Mouse (Mus musculus) regulatory T cell (primary cell): ENCODE results near the gene Tmem108.

ENCODE experiments used
- in situ Hi-C: fragments of 300-600 bp; cut with MboI, MseI; formaldehyde crosslinking; loops from one replicate; pipeline ENCODE4 v1.15.1; 2025; ENCODE audit warnings: high pct_unique_total_duplicates

Tmem108 gene

DNA sequence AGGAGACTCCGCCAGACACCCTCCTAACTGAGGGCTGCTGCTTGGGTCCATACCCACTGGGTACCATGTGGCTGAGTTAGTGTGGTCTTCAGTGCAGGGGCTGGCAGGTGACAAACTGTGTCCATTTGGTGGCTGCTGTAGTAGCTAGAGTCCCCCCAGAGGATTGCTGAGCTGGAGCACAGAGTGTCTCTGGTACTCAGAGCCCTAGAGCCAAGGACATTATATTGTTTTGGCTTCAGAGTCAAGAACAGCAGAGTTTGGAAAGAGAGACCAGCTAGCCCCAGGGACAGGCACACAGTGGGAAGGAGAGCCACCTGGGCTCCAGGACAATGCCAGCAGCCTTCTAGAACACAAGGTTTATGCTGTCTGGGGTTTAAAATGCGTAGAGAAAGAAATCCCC, 259.0 kb downstream of the Tmem108 start:
- in situ Hi-C loops = no loop called here

DNA sequence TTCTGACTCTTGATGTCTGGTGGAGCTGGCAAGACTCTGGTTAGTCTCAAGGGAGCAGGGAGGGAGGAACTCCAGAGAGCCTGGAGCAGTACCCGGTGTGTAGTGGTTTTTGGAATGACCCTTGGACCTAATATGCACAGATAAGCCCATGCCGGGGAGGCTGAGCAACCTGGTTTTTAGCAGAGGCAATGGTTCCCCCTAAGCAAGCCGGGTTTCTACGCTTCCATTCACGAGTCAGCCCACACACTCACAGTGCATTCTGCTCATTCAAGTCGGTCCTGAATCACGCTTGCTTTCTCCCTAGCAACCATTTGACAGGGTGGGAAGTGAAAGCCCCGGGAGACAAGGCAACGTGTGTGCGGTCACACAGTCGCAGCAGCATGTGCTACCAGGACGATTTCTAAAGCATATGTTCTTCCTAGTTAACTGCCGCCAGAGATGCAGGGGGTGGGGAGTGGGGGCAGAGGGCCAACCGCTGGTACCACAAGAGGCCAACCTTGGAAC, 259.7 kb downstream of the Tmem108 start:
- in situ Hi-C loops = no loop called here

DNA sequence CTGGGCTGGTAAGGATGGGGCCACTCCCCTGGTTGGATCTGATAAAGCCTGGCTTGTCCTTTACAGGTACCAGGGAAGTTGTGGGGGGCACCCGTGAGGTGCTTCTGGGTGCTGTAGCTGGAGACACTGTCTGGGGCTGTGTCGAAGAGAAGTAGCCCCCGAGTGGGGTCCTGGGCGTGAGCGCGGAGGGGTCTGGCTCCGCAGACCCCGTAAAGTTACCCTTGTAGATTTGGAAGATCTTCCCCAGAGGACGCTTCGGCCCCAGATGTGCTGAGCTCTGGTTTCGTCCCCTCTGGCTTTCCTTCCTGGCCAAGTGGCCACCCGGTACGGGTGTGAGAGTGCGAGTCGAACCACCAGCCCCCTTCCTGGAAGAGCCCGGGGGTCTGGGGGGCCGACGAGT, 262.3 kb downstream of the Tmem108 start:
- in situ Hi-C loops = loop anchor here (5.0 to 10.0 kb wide), 2 partner anchors 255 to 508 kb away; no protein-coding TSS in a partner anchor

DNA sequence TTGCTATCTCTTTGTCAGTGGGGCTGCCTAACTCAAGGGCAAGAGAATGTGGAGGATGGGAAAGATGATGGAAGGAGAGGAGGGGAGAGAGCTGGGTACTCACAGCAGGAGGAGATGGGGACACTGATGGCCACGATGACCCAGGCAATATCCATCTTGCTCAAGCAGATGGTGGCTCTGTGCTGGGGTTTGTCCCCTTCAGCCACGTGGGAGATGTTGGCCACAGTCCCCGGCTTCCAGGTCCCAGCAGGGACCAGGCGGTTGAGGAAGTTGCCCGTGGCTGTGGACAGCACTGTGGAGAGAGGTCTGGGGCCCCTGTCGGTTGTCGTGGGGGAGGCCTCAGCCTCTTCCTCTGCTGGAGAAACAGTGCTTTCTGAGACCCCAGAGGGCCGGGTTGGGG, 262.9 kb downstream of the Tmem108 start:
- in situ Hi-C loops = loop anchor here (5.0 to 10.0 kb wide), 2 partner anchors 256 to 509 kb away; no protein-coding TSS in a partner anchor

DNA sequence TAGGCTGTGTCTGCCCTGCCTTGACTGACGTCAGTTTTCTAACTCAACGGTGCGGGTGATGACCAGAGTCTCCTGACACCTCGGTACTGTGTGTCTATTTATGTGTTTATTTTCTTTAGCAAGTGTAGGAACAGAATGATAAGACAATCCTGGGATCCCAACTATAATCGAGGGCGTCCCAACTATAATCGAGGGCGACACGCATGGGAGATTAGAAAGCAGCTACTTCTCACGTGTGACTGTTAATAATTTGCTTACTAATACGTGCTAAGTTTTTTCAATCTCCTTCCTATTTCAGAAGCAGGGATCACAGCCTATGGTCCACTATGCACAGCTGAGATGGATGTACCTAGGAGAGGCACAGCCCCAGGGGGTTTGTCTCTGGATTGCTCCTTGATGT, 266.2 kb downstream of the Tmem108 start:
- in situ Hi-C loops = loop anchor here (5.0 to 10.0 kb wide), 2 partner anchors 259 to 512 kb away; no protein-coding TSS in a partner anchor

DNA sequence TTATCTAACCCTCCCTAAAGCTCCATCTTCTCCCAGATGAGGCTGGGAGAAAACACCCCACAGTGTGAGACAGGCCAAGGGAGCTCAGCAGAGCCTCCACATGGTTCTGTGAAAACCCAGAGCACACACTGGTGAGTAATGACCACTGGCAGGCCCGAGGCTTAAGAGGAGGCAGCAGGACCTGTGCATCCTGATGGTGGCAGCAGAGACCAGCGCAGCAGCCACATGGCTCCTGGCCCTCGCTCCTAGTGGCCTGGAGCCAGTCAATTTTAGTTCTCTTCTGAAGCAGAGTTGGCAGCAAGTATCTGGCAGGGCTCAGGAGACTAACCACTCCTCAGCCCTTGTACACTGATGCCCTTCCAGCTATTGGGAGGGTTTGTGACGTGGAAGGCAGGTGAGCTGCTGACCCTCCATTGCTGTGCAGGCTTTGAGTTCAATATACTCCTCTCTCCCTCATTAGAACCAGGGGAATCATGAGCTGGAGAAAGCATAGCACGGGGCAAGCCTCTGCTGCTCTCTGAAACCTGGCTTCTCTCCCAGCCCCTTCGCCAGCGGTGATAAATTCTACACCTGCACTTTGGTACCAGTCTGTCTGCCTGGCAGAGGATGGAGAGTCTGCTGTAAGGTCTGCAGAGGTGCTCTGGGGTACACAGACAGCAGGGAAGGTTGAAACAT, 267.2 kb downstream of the Tmem108 start:
- in situ Hi-C loops = loop anchor here (5.0 to 10.0 kb wide), 2 partner anchors 260 to 513 kb away; no protein-coding TSS in a partner anchor

DNA sequence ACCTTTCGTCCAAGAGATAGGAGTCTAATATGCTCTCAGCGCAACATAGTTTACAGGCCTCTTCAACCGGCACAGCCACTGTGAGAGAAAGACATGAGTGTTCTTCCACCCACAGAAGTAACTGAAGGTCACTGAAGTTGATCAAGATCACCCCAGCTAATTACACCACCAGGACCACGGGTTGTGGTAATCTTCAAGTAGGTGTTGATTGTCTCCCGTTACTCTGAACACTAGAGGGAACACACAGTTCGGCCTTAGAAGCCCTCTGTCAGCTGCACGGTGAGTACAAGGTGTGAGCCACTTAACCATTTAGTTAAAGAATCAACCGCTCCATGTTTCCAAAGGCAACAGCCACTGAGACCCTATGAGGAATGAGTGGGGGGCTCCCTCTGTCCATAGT, 269.7 kb downstream of the Tmem108 start:
- in situ Hi-C loops = loop anchor here (10.0 kb wide), 1 partner anchor 263 kb away; no protein-coding TSS in a partner anchor

DNA sequence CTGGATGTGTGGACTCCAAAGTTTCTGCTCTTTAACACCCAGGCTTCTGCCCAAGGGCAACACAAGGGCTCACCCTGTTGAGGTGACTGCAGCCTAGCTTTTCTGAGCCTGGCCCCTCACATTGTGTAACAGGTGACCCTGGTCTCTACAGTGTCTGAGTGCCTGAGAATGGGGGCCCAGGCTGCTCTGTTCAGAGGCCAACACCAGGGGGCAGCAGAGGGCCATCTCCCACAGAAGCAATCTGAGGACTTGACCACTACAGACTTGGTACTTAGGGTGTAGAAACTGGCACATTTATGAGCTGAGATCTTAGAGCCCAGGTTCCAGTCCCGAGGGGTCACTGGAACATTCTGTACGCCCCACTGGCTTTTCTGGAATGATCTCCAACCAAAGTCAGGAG, 271.2 kb downstream of the Tmem108 start:
- in situ Hi-C loops = loop anchor here (10.0 kb wide), 1 partner anchor 264 kb away; no protein-coding TSS in a partner anchor

DNA sequence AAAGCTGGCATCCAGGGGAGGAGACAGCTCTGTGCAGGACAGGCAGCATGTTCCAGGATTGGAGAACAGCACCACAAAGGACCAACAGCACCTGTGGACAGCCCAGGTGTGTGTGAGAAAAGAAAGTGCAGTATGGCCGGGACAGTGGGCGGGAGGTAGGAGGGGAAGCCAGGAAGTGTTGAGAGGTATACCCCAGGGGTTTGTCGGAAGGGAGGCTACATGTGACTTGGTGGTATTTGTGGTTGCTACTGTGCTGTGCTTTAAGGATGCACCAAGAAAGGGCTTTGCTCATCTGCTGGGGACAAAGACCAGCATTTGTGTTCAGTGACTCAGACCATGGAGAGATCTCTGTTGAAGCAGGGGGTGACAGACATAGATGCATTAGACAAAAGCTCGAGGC, 271.8 kb downstream of the Tmem108 start:
- in situ Hi-C loops = loop anchor here (10.0 kb wide), 1 partner anchor 265 kb away; no protein-coding TSS in a partner anchor

DNA sequence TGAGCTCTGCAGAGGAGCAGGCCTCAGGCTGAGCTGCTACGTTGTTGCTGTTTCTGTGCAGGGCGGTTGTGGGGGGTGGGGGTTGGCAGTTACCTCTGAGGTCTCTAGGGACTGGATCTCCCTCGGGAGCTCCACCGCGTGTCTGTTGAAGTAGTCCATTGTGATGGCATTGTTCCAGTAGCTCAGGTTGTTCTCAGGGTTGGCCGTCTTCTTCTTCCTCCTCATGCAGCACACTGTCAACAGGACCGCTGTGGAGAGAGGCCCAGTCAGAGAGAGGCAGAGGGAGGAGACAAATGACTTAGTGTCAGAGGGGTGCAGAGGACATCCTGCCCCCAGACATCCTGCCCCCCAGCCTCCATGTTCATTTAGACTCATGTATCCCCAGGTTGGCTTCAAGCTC, 272.5 kb downstream of the Tmem108 start:
- in situ Hi-C loops = no loop called here

DNA sequence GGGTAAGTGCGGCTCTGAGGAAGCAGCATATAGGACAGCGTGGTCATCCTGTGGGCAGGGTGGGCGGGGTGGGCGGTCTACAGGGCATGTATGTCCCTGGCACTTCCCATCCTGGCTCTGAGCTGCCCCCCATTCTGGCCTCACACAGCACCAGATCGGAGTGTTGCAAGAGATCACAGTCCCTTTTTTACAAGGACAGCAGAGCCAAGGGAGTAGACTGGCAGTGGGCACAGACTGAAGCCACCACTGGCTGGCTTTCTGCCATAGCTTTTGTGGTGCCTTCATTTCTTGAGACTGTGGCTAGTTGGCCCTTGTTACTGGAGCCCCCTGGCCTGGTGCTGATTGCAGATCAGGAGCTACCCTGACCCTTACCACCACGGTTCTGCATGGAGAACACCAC, 275.4 kb downstream of the Tmem108 start:
- in situ Hi-C loops = no loop called here

DNA sequence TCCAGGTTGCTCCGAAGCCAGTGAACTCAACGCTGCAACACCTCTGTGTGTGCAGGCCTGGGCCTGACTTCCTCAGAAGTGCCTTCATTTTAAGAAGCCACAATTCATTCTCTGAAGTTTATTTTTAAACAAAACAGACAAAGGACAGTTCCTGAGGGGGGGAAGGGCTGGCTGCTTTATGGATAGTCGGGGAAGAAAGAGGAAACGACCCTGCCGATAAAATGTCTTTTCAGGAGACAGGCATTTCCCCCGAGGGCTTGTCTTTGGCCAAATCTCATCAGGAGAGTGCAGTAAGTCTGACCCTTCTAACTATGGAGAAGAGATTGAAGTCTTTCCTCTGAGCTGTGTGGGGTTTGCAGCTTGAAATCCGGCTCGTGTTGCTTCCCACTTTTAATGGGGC, 276.0 kb downstream of the Tmem108 start:
- in situ Hi-C loops = no loop called here

DNA sequence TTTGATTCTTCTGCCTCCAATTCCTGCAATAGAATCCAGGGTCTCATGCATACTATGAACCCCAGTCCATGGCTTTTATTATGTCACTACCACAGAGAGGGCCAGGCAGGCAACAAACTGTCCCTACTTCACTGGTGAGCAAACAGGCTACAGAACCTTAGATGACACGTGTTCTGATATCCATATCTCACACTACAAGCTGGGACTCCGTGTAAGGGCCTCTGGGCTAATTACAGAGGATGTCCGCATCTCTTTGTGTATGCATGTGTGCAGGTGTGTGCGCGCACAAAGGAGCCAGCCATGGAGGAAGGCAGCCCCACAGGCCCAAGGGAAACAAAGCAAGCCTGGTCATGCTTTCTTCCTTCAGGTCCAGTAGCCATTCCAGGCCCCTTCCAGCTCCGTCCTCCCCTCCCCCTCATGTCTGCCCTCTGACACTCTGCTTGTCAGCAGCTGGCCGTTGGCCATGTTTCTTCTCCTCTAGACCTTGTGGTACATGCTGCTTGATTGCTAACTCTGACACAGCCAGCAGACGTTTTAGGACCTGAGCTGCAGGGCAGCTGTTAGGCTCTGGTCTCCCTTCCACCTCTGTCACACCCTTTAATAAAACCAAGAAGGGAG, 280.9 kb downstream of the Tmem108 start:
- in situ Hi-C loops = no loop called here

DNA sequence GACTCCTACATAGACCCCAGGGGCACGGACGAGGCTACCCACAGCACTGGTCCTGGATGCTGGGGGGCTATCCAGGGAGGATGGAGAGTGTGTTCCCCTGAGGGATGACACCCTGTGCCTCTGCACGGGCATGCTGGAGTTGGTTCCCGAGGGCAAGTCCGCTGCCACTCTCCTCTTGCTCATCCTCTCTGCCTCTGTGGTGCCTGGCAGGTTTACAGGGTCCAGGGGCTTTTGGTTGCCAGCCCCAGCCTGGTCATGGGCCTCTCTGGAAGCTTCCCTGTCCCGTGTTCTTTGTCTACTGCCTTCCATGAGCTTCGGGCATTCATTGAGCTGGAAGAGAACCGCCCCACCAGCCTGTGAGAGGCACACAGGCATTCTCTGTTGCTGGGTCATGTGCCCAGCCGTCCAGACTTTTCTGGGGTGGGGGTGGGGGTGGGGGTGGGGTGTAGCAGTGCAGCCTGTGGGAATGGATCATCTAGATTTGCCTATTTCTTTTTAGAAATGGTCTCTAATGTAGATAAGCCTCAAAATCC, 281.5 kb downstream of the Tmem108 start, which contains the start of gene Bfsp2:
Gene Bfsp2 (minus strand): TSS at position 377 of the 533 bp plus-strand sequence.
- in situ Hi-C loops = no loop called here

DNA sequence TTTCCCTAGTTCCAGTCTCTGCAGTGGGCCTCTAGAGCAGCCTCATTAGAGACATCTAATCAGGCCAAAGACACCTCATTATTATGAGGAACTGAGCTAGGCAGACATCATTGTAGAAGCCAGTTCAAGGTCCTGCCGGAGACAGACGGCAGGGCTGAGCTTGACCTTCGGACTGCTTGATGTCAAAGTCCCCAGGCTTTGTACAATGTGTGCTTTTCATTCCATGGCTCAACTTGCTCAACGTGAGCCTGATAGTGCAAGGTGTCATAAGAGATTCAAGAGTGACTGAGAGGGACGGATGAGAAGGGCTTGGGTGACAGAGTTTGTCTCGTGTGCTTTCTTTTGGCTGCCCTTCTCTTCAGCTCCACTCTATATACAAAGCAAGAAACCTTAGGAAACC, 286.2 kb downstream of the Tmem108 start:
- in situ Hi-C loops = no loop called here

DNA sequence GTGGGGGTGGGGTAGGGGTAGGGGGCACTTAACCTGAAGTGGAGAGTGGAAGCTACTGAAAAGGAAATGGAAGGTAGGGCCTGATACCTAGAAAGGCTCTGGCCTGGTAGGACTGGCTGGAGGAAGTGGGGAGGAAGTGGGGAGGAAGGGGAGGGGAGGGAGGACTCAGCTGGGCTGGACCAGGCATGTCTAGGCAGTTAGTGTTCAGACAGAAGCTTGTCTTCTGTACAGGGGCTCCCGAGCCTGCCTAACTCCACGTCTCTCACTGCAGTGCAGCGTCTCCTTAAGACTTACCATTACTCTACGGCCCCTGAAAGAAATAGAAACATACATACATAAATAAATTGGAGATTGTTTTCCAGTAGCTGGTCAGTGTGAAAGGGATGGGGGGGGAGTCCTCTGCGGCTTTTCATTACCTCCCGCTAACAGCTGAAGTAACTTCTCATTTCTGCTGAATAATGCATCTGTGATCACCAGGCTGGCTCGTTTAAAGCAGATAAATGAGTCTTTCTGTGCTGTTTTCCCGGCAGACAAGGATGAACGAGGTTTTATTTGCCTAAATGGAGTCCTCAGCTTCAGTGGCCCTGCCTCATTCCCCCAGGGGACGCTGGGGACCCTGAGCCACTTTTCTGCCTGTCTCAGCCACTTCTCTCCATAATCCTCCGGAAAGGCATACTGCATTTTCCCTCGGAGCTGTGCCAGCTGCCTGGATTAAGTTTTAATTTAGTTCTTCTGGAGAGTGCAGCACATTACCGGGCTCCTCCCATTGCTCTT, 287.5 kb downstream of the Tmem108 start:
- in situ Hi-C loops = no loop called here

DNA sequence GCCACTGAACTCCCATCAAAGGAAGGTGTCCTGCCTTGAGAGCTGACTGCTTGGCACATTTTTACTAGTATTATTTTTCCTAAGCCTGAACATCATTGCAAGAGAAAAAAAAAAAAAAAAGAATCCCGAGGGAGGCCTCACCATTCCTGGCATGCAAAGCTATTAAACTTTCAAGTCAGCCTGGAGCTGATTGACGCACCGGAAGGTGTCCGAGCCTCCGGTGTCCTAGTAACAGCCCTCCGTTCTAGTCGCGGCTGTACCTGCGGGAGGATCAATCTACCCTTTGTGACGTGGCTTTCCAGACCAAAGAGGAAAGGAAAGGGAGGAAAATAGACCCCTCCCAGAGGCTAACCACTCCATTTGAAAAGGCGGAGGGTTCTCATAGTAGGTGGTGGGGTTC, 289.9 kb downstream of the Tmem108 start:
- in situ Hi-C loops = no loop called here

DNA sequence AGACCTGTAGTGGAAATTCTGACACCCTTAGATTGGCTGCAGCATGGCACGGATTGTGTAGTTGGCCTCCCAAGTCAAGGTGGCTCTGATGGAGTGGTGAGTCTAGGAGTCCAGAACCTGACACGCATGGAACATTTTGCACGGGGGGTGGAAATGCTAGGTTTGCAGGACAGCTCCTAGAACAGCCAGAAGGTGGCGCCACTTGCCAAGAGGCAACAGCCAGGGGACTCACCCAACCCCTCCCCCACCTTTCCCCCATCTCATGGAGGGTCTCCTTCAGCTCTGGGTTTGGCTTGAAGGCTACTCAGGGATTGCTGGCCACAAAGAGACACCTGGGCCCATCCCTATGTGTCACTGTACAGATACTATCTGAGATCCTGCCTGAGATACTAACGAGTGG, 292.1 kb downstream of the Tmem108 start:
- in situ Hi-C loops = no loop called here

DNA sequence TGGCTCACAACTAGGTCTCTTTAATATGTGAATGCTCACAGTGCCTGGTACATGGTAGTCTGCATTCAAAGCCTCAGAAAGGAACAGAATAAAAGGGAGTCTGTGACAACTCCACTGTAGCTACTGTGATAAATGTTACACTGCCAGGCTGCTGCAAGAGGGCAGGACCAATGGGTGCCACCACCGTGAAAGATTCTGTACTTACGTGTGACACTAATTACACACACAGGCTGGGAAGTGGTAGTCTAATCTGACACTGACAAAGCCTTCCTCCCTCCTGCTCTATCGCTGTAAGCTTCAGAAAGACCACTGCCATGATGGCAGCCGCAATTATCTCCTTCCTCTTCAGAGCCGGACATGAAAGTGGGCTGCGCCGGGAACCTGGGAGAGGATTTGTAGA, 292.7 kb downstream of the Tmem108 start:
- in situ Hi-C loops = no loop called here

DNA sequence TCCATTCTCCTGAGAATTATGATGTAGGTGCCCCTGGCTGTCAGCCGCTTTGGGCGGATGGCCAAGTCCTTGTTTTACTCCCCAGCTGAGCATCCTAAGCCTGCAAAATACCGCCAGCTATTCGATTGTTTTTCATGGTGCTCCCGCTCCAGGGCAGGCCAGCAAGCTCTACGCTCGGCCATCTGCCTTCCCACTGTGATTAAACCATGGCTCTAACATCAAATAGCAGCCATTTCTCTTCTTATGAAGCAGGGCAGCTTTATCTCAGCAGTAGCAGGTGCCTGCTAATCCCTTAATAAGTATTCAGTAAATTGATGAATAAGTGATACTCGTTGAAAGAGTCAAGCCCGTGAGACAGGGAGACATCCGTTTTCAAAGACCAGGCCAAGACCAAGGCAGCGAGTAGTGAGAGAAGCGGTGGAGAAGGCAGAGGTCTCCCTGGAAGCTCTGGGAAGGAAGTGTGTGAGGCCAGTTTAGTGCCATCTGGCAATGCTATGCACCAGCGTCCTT, 295.9 kb downstream of the Tmem108 start:
- in situ Hi-C loops = no loop called here

DNA sequence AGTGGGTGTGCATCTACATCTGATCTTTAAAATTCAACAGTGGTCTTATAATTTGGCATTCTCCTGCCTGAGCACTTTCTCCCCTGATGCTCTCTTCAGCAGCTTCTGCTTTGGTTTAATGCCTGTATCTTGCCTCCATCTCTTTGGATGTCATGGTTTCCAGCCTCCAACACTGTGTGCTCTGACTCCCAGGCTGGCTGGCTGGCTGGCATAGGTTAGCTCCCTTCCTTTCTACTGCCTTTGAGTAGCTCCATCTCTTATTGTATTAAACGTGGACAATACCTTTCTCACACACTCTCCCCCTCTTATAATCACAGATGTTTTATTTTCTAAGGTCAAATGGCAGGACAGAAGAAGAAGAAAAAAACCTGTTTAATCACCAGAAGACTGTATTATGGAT, 296.3 kb downstream of the Tmem108 start:
- in situ Hi-C loops = no loop called here

DNA sequence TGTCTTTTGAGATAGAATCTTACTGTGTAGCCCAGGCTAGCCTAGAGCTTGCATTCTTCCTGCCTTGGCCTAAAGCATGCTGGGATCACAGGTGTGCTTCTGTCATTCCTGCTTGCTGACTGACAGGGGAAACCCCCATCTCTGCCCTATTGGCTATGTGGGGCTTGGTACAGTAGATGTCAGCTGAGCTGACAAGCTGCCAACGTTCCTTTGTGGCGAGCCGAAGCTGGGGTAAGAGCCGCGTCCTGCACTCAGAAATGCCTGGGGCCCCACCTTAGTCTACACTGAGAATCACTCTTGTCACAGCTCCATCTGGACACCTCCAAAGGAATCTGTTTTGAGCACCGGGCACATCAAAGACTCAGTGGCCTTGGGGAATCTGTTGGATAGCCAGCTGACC, 297.8 kb downstream of the Tmem108 start:
- in situ Hi-C loops = no loop called here
